Mouse (Mus musculus): Measurements from ENCODE around the gene Myof.

- TF ChIP-seq CTCF (conservative IDR thresholded peaks at IDR 0.05; ENCODE audit: insufficient read depth, insufficient read length, low read depth, low read length): no peak
- no peak for TF ChIP-seq POLR2A (IDR thresholded peaks at IDR 0.05; ENCODE audit: low read depth, low read length)
These were observed 83.7 kb downstream of the Myof start for GRCm38 (mm10) chr19:37959543-37960215.

Data from kidney, adult 2 months (tissue).